Comparison of ENCODE assay signal across 18 mouse cellular contexts in genomic region chr1:172107777-172108477, GRCm38 (mm10). TPM values are rescaled to one million over a fixed set of nuclear protein-coding genes. Genes with fewer than 3 reads are reported as not detected.
DNase-seq lines count a peak whose midpoint lies in the region; ATAC-seq and TF ChIP-seq lines count a peak whose summit lies in the region.
"Had no signal": no experiment of that assay in that cellular context is flagged by ENCODE, and none has a peak within 500 bp of the region (broad histone marks: within the 10 kb centered on the region; RNA-seq: fewer than 3 reads in every experiment).

No protein-coding gene starts in this region.

- H3K27ac ChIP-seq in heart, postnatal 0 days (ENCODE audit: low read depth): no peak overlapping the region
- H3K27ac ChIP-seq in heart, embryonic 11.5 days (ENCODE audit: low read depth, low read length): no peak overlapping the region
- no peak overlapping the region for H3K27ac ChIP-seq in hindbrain, embryonic 13.5 days
- no peak overlapping the region for H3K27ac ChIP-seq in midbrain, postnatal 0 days (ENCODE audit: low read depth, low read length)
- H3K27ac ChIP-seq: heart, embryonic 10.5 days; kidney, postnatal 0 days had no signal

- no peak for DNase-seq in heart, postnatal 0 days (ENCODE audit: low spot score)
- peak; percentile 29 for DNase-seq in brain, adult 2 months (ENCODE audit: low read depth, low spot score)
- peak; percentile 62 for DNase-seq in midbrain, postnatal 0 days (ENCODE audit: low spot score)
- DNase-seq in gastrocnemius, adult 8-10 months (ENCODE audit: low spot score in 2 of 2): no peak
- DNase-seq: cerebellum, adult 9-11 months; gastrocnemius, postnatal 10 days; lung, postnatal 36 days; thymus, postnatal 14 days had no signal

- no peaks in the 10 kb centered on the region for H3K27me3 ChIP-seq in heart, postnatal 0 days (ENCODE audit: control insufficient read depth, insufficient read depth, low read length)
- no peaks in the 10 kb centered on the region for H3K27me3 ChIP-seq in heart, embryonic 11.5 days (ENCODE audit: control insufficient read depth, insufficient read depth, low read length)
- H3K27me3 ChIP-seq in hindbrain, embryonic 13.5 days: no peaks in the 10 kb centered on the region
- H3K27me3 ChIP-seq in midbrain, postnatal 0 days (ENCODE audit: insufficient read depth, low read length): no peaks in the 10 kb centered on the region

- H3K4me2 ChIP-seq in heart, postnatal 0 days (ENCODE audit: low read depth, low read length): no peak overlapping the region
- no peak overlapping the region for H3K4me2 ChIP-seq in heart, embryonic 11.5 days
- H3K4me2 ChIP-seq in hindbrain, embryonic 13.5 days: no peak overlapping the region
- H3K4me2 ChIP-seq in midbrain, postnatal 0 days (ENCODE audit: low read depth, low read length, poor library complexity, severe bottlenecking): no peak overlapping the region

- H3K4me3 ChIP-seq in heart, postnatal 0 days (ENCODE audit: low read depth, low read length): no peak overlapping the region
- no peak overlapping the region for H3K4me3 ChIP-seq in heart, embryonic 11.5 days (ENCODE audit: low read depth, low read length)
- no peak overlapping the region for H3K4me3 ChIP-seq in hindbrain, embryonic 13.5 days
- no peak overlapping the region for H3K4me3 ChIP-seq in midbrain, postnatal 0 days (ENCODE audit: low read depth, low read length)
- H3K4me3 ChIP-seq: heart, embryonic 10.5 days had no signal

- H3K9ac ChIP-seq in heart, postnatal 0 days (replicated peaks; ENCODE audit: low read depth, low read length): no peak overlapping the region
- no peak overlapping the region for H3K9ac ChIP-seq in heart, embryonic 11.5 days (ENCODE audit: low read depth, low read length)
- H3K9ac ChIP-seq in hindbrain, embryonic 13.5 days: no peak overlapping the region
- no peak overlapping the region for H3K9ac ChIP-seq in midbrain, postnatal 0 days (replicated peaks; ENCODE audit: low read length, poor library complexity, severe bottlenecking)

- no peaks in the 10 kb centered on the region for H3K9me3 ChIP-seq in heart, postnatal 0 days (replicated peaks; ENCODE audit: control insufficient read depth, low read length)
- H3K9me3 ChIP-seq in heart, embryonic 11.5 days (replicated peaks; ENCODE audit: control insufficient read depth, low read length): no peaks in the 10 kb centered on the region
- no peaks in the 10 kb centered on the region for H3K9me3 ChIP-seq in hindbrain, embryonic 13.5 days
- H3K9me3 ChIP-seq in midbrain, postnatal 0 days (ENCODE audit: low read length): no peaks in the 10 kb centered on the region
- H3K9me3 ChIP-seq: heart, embryonic 10.5 days had no signal

- TF ChIP-seq CTCF in heart, postnatal 0 days (IDR thresholded peaks at IDR 0.05; ENCODE audit: low read depth): no peak
- TF ChIP-seq CTCF in midbrain, postnatal 0 days (IDR thresholded peaks at IDR 0.05): no peak

- H3K4me1 ChIP-seq in heart, postnatal 0 days (ENCODE audit: control insufficient read depth, insufficient read depth): no peaks in the 10 kb centered on the region
- no peaks in the 10 kb centered on the region for H3K4me1 ChIP-seq in heart, embryonic 11.5 days (ENCODE audit: control insufficient read depth, insufficient read depth, low read length)
- H3K4me1 ChIP-seq in hindbrain, embryonic 13.5 days (replicated peaks): no peaks in the 10 kb centered on the region
- H3K4me1 ChIP-seq in midbrain, postnatal 0 days (ENCODE audit: insufficient read depth, low read length): no peaks in the 10 kb centered on the region
- H3K4me1 ChIP-seq: heart, embryonic 10.5 days had no signal

- WGBS in heart, postnatal 0 days: 62% methylated on average over 10 of the region's 10 CpGs
- WGBS in heart, embryonic 11.5 days (ENCODE audit: insufficient replicate concordance): 75% methylated on average over 10 of the region's 10 CpGs
- 60% methylated on average over 10 of the region's 10 CpGs for WGBS in hindbrain, embryonic 13.5 days
- 62% methylated on average over 10 of the region's 10 CpGs for WGBS in midbrain, postnatal 0 days

- 0 out of 2 replicates have a peak, but pooled peaks have one; percentile 24 for ATAC-seq in heart, postnatal 0 days (ENCODE audit: insufficient read depth, low read depth)
- ATAC-seq in heart, embryonic 11.5 days (replicated peaks; ENCODE audit: insufficient number of reproducible peaks, low FRiP score, low TSS enrichment): no peak
- ATAC-seq in hindbrain, embryonic 13.5 days (ENCODE audit: low FRiP score): peak; percentile 82; the same call in 1 of the 2 replicates
- ATAC-seq in midbrain, postnatal 0 days (ENCODE audit: low FRiP score): peak; percentile 72
- ATAC-seq in monocyte, adult 5-6 weeks (replicated peaks; ENCODE audit: insufficient number of reproducible peaks, low FRiP score, low TSS enrichment, poor library complexity, severe bottlenecking): no peak
- ATAC-seq: CD4-positive, CD25-positive, alpha-beta regulatory T cell, adult 4 months; inflammation-experienced regulatory T-cells, adult 6 months had no signal

- peaks cover 97% of the 10 kb centered on the region for H3K36me3 ChIP-seq in heart, postnatal 0 days (replicated peaks; ENCODE audit: control insufficient read depth, insufficient read depth, low read length)
- peaks cover 59% of the 10 kb centered on the region for H3K36me3 ChIP-seq in heart, embryonic 11.5 days (ENCODE audit: control insufficient read depth, insufficient read depth, low read length)
- H3K36me3 ChIP-seq in hindbrain, embryonic 13.5 days: peaks cover 97% of the 10 kb centered on the region
- peaks cover 85% of the 10 kb centered on the region for H3K36me3 ChIP-seq in midbrain, postnatal 0 days (ENCODE audit: insufficient read depth, low read length)

- no peak for TF ChIP-seq EP300 in heart, postnatal 0 days (IDR thresholded peaks at IDR 0.05; ENCODE audit: low read depth)

RNA-seq across cellular contexts. Expression of gene Pex19, which starts 18.6 kb away (rescaled TPM):
- 157 and 250 TPM in 2 replicates for total RNA-seq in heart, postnatal 0 days (2014; rRNA removed; ENCODE audit: low replicate concordance)
- 155 and 161 TPM in 2 replicates for polyA plus RNA-seq in heart, postnatal 0 days (2015; fragmentation: Nextera tagmentation; extraction: Ambion mirVana)
- polyA plus RNA-seq in heart, embryonic 11.5 days (2014; fragmentation: Nextera tagmentation; extraction: Ambion mirVana): 120 and 139 TPM in 2 replicates
- polyA plus RNA-seq in hindbrain, embryonic 13.5 days (2015; fragmentation: Nextera tagmentation; extraction: Ambion mirVana): 163 and 168 TPM in 2 replicates
- 154 and 200 TPM in 2 replicates for total RNA-seq in midbrain, postnatal 0 days (2014; rRNA removed)
- 140 and 146 TPM in 2 replicates for polyA plus RNA-seq in midbrain, postnatal 0 days (2015; fragmentation: Nextera tagmentation; extraction: Ambion mirVana)
- 10 to 100 TPM; 74.5 to 83.0 (median 76.6) TPM for total RNA-seq in gastrocnemius, adult 8-10 months (2022)
- total RNA-seq in monocyte, adult 5-6 weeks (2017): 42.1 to 57.3 TPM (median 52.1 TPM) in 3 replicates

RNA-seq across cellular contexts. Expression of gene Ncstn, which starts 25.3 kb away (rescaled TPM):
- 53.4 and 87.3 TPM in 2 replicates for total RNA-seq in heart, postnatal 0 days (2014; rRNA removed; ENCODE audit: low replicate concordance)
- 63.9 and 68.1 TPM in 2 replicates for polyA plus RNA-seq in heart, postnatal 0 days (2015; fragmentation: Nextera tagmentation; extraction: Ambion mirVana)
- 115 and 122 TPM in 2 replicates for polyA plus RNA-seq in heart, embryonic 11.5 days (2014; fragmentation: Nextera tagmentation; extraction: Ambion mirVana)
- polyA plus RNA-seq in hindbrain, embryonic 13.5 days (2015; fragmentation: Nextera tagmentation; extraction: Ambion mirVana): 118 and 128 TPM in 2 replicates
- total RNA-seq in midbrain, postnatal 0 days (2014; rRNA removed): 70.3 and 78.7 TPM in 2 replicates
- polyA plus RNA-seq in midbrain, postnatal 0 days (2015; fragmentation: Nextera tagmentation; extraction: Ambion mirVana): 93.3 and 93.7 TPM in 2 replicates
- 10 to 100 TPM; 23.6 to 28.9 (median 24.8) TPM for total RNA-seq in gastrocnemius, adult 8-10 months (2022)
- 47.2 to 70.4 TPM (median 56.3 TPM) in 3 replicates for total RNA-seq in monocyte, adult 5-6 weeks (2017)

RNA-seq across cellular contexts. Expression of gene Copa, which starts 25.6 kb away (rescaled TPM):
- total RNA-seq in heart, postnatal 0 days (2014; rRNA removed; ENCODE audit: low replicate concordance): 148 and 174 TPM in 2 replicates
- polyA plus RNA-seq in heart, postnatal 0 days (2015; fragmentation: Nextera tagmentation; extraction: Ambion mirVana): 101 and 102 TPM in 2 replicates
- 146 and 201 TPM in 2 replicates for polyA plus RNA-seq in heart, embryonic 11.5 days (2014; fragmentation: Nextera tagmentation; extraction: Ambion mirVana)
- 186 and 190 TPM in 2 replicates for polyA plus RNA-seq in hindbrain, embryonic 13.5 days (2015; fragmentation: Nextera tagmentation; extraction: Ambion mirVana)
- 207 and 225 TPM in 2 replicates for total RNA-seq in midbrain, postnatal 0 days (2014; rRNA removed)
- 149 and 155 TPM in 2 replicates for polyA plus RNA-seq in midbrain, postnatal 0 days (2015; fragmentation: Nextera tagmentation; extraction: Ambion mirVana)
- 100 to 1,000 TPM in 1 of 4 experiments, 10 to 100 TPM in 3; 82.9 to 101 (median 85.3) TPM for total RNA-seq in gastrocnemius, adult 8-10 months (2022)
- 154 to 190 TPM (median 159 TPM) in 3 replicates for total RNA-seq in monocyte, adult 5-6 weeks (2017)

RNA-seq across cellular contexts. Expression of gene Dcaf8, which starts 40.0 kb away (rescaled TPM):
- 119 and 129 TPM in 2 replicates for total RNA-seq in heart, postnatal 0 days (2014; rRNA removed; ENCODE audit: low replicate concordance)
- 116 and 119 TPM in 2 replicates for polyA plus RNA-seq in heart, postnatal 0 days (2015; fragmentation: Nextera tagmentation; extraction: Ambion mirVana)
- polyA plus RNA-seq in heart, embryonic 11.5 days (2014; fragmentation: Nextera tagmentation; extraction: Ambion mirVana): 85.4 and 105 TPM in 2 replicates
- polyA plus RNA-seq in hindbrain, embryonic 13.5 days (2015; fragmentation: Nextera tagmentation; extraction: Ambion mirVana): 100 and 107 TPM in 2 replicates
- 64.6 and 72.8 TPM in 2 replicates for total RNA-seq in midbrain, postnatal 0 days (2014; rRNA removed)
- polyA plus RNA-seq in midbrain, postnatal 0 days (2015; fragmentation: Nextera tagmentation; extraction: Ambion mirVana): 66.8 and 67.6 TPM in 2 replicates
- 100 to 1,000 TPM; 197 to 219 (median 208) TPM for total RNA-seq in gastrocnemius, adult 8-10 months (2022)
- total RNA-seq in monocyte, adult 5-6 weeks (2017): 77.0 to 164 TPM (median 136 TPM) in 3 replicates

RNA-seq across cellular contexts. Expression of gene Nhlh1, which starts 50.6 kb away (rescaled TPM):
- total RNA-seq in heart, postnatal 0 days (2014; rRNA removed; ENCODE audit: low replicate concordance): not detected in 2 replicates
- polyA plus RNA-seq in heart, postnatal 0 days (2015; fragmentation: Nextera tagmentation; extraction: Ambion mirVana): not detected in 2 replicates
- polyA plus RNA-seq in heart, embryonic 11.5 days (2014; fragmentation: Nextera tagmentation; extraction: Ambion mirVana): not detected in 2 replicates
- 8.1 and 9.8 TPM in 2 replicates for polyA plus RNA-seq in hindbrain, embryonic 13.5 days (2015; fragmentation: Nextera tagmentation; extraction: Ambion mirVana)
- total RNA-seq in midbrain, postnatal 0 days (2014; rRNA removed): 0.38 and 3.6 TPM in 2 replicates
- polyA plus RNA-seq in midbrain, postnatal 0 days (2015; fragmentation: Nextera tagmentation; extraction: Ambion mirVana): 0.12 TPM in 1 of 2 replicates, not detected in the other
- total RNA-seq in gastrocnemius, adult 8-10 months (2022): not detected
- not detected in 3 replicates for total RNA-seq in monocyte, adult 5-6 weeks (2017)
- total RNA-seq: gastrocnemius, postnatal 10 days had no signal
- polyA plus RNA-seq: CD4-positive, CD25-positive, alpha-beta regulatory T cell, adult 4 months; inflammation-experienced regulatory T-cells, adult 6 months; kidney, postnatal 0 days; limb, embryonic 11.5 days; liver, embryonic 16.5 days; stomach, embryonic 14.5 days had no signal

Comparison
In these comparisons a context has a peak if more than half of its experiments do, and no peak if none do; other contexts are left out.
1. ATAC-seq: peak in heart, postnatal 0 days (single experiment), hindbrain, embryonic 13.5 days (single experiment) and midbrain, postnatal 0 days (single experiment); none in heart, embryonic 11.5 days (single experiment) and monocyte, adult 5-6 weeks (single experiment).
2. DNase-seq: peak in brain, adult 2 months (single experiment) and midbrain, postnatal 0 days (single experiment); none in heart, postnatal 0 days (single experiment) and gastrocnemius, adult 8-10 months (0 of 2).